Mouse (Mus musculus) stomach, postnatal 0 days (tissue): ENCODE results near the gene Hydin. TPM values are rescaled to one million over a fixed set of nuclear protein-coding genes. Genes with fewer than 3 reads are reported as not detected.

Source experiments
- ATAC-seq: fragments of 200-750 bp; cut with Nextera tagmentation; 2 replicates; pipeline ENCODE4 v1.8.0; 2017; ENCODE audit not compliant: low FRiP score, low TSS enrichment
- DNase-seq: peaks from one replicate; pipeline ENCODE4 v3.0.0-alpha.2; 2016; ENCODE audit warnings: low spot score
- H3K27ac ChIP-seq: fragments of 300-500 bp; sonication (generic); replicated peaks from 2 replicates; pipeline ENCODE4 v1.5.1; 2014; ENCODE audit warnings: mild to moderate bottlenecking, control low read depth
- H3K27me3 ChIP-seq: fragments of 300-500 bp; sonication (generic); 2 replicates; pipeline ENCODE4 v1.6.1; 2014; ENCODE audit warnings: low read length; ENCODE audit not compliant: control insufficient read depth, insufficient read depth
- H3K36me3 ChIP-seq: fragments of 300-500 bp; sonication (generic); 2 replicates; pipeline ENCODE4 v1.6.1; 2014; ENCODE audit warnings: low read length, mixed read lengths; ENCODE audit not compliant: control insufficient read depth, insufficient read depth
- H3K4me1 ChIP-seq: fragments of 300-500 bp; sonication (generic); replicated peaks from 2 replicates; pipeline ENCODE4 v1.6.1; 2014; ENCODE audit warnings: antibody characterized with exemption; ENCODE audit not compliant: control insufficient read depth, insufficient read depth
- H3K4me2 ChIP-seq: fragments of 300-500 bp; sonication (generic); replicated peaks from 2 replicates; pipeline ENCODE4 v1.6.1; 2014; ENCODE audit warnings: low read depth, mild to moderate bottlenecking, control low read depth, moderate library complexity
- H3K4me3 ChIP-seq: fragments of 300-500 bp; sonication (generic); 2 replicates; pipeline ENCODE4 v1.5.1; 2014; ENCODE audit warnings: low read depth, low read length, control low read depth
- H3K9ac ChIP-seq: fragments of 300-500 bp; sonication (generic); 2 replicates; pipeline ENCODE4 v1.6.1; 2014; ENCODE audit warnings: mild to moderate bottlenecking, low read length, control low read depth, mixed read lengths
- H3K9me3 ChIP-seq: fragments of 300-500 bp; sonication (generic); 2 replicates; pipeline ENCODE4 v1.6.1; 2016; ENCODE audit warnings: low read length; ENCODE audit not compliant: control insufficient read depth
- CTCF ChIP-seq: IDR thresholded peaks from 2 replicates; pipeline ENCODE4 v1.5.1; 2016; ENCODE audit warnings: antibody characterized with exemption, low read depth, mild to moderate bottlenecking, moderate library complexity
- EP300 ChIP-seq: optimal IDR thresholded peaks from 2 replicates; pipeline ENCODE3; 2016; ENCODE audit warnings: antibody characterized with exemption
- WGBS: fragments of 180-500 bp; shearing (Covaris S2); extraction: QIAGEN DNeasy Blood & Tissue Kit; methylation state at CpG from one replicate; pipeline ENCODE4 v1.1.7; 2014; 5-methylcytosine and 5-hydroxymethylcytosine counted together
- polyA plus RNA-seq: library from polyadenylated mRNA; unstranded; fragments of >200 nt; fragmentation: Nextera tagmentation; extraction: Ambion mirVana; gene quantifications from 2 replicates; pipeline ENCODE4 v1.2.1, GENCODE M21; 2015

The Hydin gene
- polyA plus RNA-seq, 1 experiment from 2014 or later: 0.05 TPM

GRCm38 (mm10) chr8:110420221-110420620, 153.4 kb downstream of the Hydin start:
- Histone ChIP-seq H3K36me3 (no peaks in the 10 kb centered on the region), H3K9me3 (no peaks in the 10 kb centered on the region), H3K9ac (no peak overlapping the region), H3K27ac (no peak overlapping the region), H3K4me1 (no peaks in the 10 kb centered on the region), H3K4me3 (no peak overlapping the region), H3K27me3 (no peaks in the 10 kb centered on the region), H3K4me2 (no peak overlapping the region)
- no peak for ATAC-seq
- no peak for DNase-seq
- WGBS: 85% methylated on average over 3 of the region's 3 CpGs
- TF ChIP-seq EP300 (no peak), CTCF (peak; percentile 15; the same call in 1 of the 2 replicates)

- Histone ChIP-seq H3K4me3 (no peak overlapping the region), H3K4me1 (no peaks in the 10 kb centered on the region), H3K36me3 (no peaks in the 10 kb centered on the region), H3K27me3 (no peaks in the 10 kb centered on the region), H3K4me2 (no peak overlapping the region), H3K9me3 (no peaks in the 10 kb centered on the region), H3K9ac (no peak overlapping the region), H3K27ac (no peak overlapping the region)
- WGBS: 81% methylated on average over 8 of the region's 8 CpGs
- ATAC-seq (no peak), DNase-seq (no peak)
- TF ChIP-seq EP300 (no peak), CTCF (no peak)
These were observed 157.4 kb downstream of the Hydin start for GRCm38 (mm10) chr8:110424146-110424545.

GRCm38 (mm10) chr8:110431340-110431739, 164.6 kb downstream of the Hydin start:
- Histone ChIP-seq H3K27me3 (no peaks in the 10 kb centered on the region), H3K27ac (no peak overlapping the region), H3K4me2 (no peak overlapping the region), H3K4me3 (no peak overlapping the region), H3K36me3 (no peaks in the 10 kb centered on the region), H3K9ac (no peak overlapping the region), H3K9me3 (no peaks in the 10 kb centered on the region), H3K4me1 (no peaks in the 10 kb centered on the region)
- DNase-seq: no peak
- 75% methylated on average over 3 of the region's 3 CpGs for WGBS
- no peak for ATAC-seq
- TF ChIP-seq CTCF (no peak), EP300 (no peak)

DNA sequence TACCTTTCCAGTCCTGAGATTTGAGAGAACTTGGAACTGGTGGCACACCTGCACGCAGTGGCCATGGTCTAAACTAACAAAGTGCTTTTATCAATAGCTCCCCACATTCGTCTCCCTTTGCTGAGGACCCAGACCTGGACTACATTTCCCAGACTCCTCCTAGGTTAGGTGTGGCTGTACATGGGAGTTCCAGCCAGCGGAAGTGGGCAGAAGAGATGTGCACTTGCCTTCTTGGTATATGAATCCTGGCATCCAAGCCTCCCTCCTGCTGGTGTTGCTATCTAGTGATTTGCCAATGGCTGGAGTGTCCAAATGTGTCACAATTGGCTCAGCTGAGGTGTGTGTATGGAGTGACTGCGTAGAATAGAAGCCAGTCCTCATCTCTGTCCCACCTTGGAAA, 173.8 kb downstream of the Hydin start:
- no peak for ATAC-seq
- 52% methylated on average over 4 of the region's 4 CpGs for WGBS
- no peak overlapping the region for H3K4me3 ChIP-seq

GRCm38 (mm10) chr8:110444276-110444675, 177.5 kb downstream of the Hydin start:
- Histone ChIP-seq H3K4me2 (no peak overlapping the region), H3K9ac (no peak overlapping the region), H3K27ac (no peak overlapping the region), H3K36me3 (no peaks in the 10 kb centered on the region), H3K4me1 (no peaks in the 10 kb centered on the region), H3K27me3 (no peaks in the 10 kb centered on the region), H3K9me3 (no peaks in the 10 kb centered on the region), H3K4me3 (no peak overlapping the region)
- TF ChIP-seq EP300 (no peak), CTCF (no peak)
- no peak for ATAC-seq
- 80% methylated on average over 2 of the region's 2 CpGs for WGBS
- DNase-seq: no peak

More for the DNA sequence above, 173.8 kb downstream of the Hydin start:
- no peak for DNase-seq
- TF ChIP-seq EP300 (no peak), CTCF (no peak)
- no peaks in the 10 kb centered on the region for H3K36me3 ChIP-seq
- no peak overlapping the region for H3K27ac ChIP-seq
- no peaks in the 10 kb centered on the region for H3K4me1 ChIP-seq
- H3K9ac ChIP-seq: no peak overlapping the region
- H3K27me3 ChIP-seq: no peaks in the 10 kb centered on the region
- H3K4me2 ChIP-seq: no peak overlapping the region
- no peaks in the 10 kb centered on the region for H3K9me3 ChIP-seq

GRCm38 (mm10) chr8:110450463-110450862, 183.7 kb downstream of the Hydin start:
- H3K4me1 ChIP-seq: no peaks in the 10 kb centered on the region
- no peak overlapping the region for H3K4me3 ChIP-seq
- TF ChIP-seq CTCF: no peak
- no peak for TF ChIP-seq EP300
- H3K9ac ChIP-seq: no peak overlapping the region
- DNase-seq (no peak), ATAC-seq (no peak)
- no peaks in the 10 kb centered on the region for H3K9me3 ChIP-seq
- no peaks in the 10 kb centered on the region for H3K36me3 ChIP-seq
- no peak overlapping the region for H3K27ac ChIP-seq
- no peak overlapping the region for H3K4me2 ChIP-seq
- 86% methylated on average over 6 of the region's 6 CpGs for WGBS
- no peaks in the 10 kb centered on the region for H3K27me3 ChIP-seq
